Mouse (Mus musculus) embryo, embryonic 10.5 days (tissue): ENCODE results near the gene Cdc14a.

Experiments
- DNase-seq: peaks from one replicate; pipeline ENCODE4 v3.0.0-alpha.2; 2015; ENCODE audit warnings: low spot score

The Cdc14a gene

DNA sequence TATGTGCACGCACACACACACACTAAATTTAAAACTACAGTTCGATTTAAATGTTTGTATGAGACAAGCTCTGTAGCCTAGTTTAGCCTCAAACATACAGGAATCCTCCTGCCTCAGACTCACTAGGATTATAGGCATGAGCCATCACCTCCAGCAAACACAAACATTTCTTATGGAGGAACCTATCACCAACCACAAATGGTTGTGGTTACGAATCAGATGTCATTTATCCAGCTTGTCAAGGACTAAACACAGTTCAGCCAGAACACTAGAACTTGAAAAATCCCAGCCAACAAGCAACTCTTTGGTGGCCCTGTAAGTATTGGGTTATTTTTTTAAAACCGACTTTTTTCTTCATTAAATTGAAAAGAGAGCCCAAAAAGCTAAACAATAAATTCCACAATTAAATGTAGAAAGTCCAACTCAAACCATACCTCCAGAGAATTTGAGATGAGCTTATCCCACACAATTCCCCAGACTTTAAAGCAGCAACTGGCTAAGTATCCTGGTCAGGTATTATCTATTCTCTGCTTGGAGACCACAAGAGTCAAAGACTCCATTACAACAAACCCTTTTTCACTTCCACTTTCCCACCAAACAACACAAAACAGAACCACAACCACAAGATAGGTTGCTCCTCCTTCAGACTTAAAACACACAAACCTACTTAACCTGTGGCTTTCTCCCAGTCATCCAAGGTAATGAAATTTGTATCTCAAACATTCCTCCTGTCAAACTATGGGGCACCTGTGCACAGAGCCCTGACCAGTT lies 10.7 kb downstream of the Cdc14a start:
- DNase-seq = no peak

- DNase-seq = no peak
Measured at GRCm38 (mm10) chr3:116410051-116410450, 13.8 kb downstream of the Cdc14a start.

DNA sequence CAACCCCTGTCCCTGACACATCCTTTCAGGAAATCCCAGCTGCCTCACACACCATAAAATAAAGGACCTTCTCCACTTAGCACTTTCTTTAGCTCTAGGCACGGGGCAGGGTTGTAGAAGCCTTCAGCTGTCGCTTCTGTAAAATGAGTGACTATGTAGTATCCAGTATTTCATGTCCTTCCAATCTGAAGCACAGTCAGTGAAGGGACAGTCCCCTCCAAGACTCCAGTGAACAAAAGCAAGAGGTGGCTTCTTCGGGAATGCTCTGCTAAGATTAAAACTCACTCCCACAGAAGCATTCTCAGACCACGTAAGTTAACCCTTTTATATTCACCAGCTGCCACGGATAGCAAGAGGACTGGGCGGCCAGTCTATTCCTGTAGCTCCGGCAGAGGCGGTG lies 14.3 kb downstream of the Cdc14a start:
- no peak for DNase-seq

DNA sequence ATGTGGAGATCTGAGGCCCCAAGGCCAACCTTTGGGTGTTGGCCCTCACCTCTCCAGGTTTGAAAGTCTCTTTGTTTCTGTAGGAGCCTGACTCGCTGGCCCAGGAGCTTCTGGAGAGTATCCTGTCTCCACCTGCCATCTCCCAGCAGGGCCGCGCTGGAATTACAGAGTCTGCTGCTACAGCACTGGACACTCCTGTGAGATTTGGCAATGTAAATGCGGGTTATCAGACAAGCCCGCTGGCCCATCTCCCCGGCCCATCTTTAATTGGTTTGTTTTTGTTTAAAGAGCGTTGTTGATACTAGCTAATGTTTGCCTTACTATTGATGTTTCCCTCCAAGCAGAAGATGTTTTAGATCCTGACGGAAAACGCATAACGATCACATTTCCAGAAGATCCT lies 15.0 kb downstream of the Cdc14a start:
- no peak for DNase-seq

DNA sequence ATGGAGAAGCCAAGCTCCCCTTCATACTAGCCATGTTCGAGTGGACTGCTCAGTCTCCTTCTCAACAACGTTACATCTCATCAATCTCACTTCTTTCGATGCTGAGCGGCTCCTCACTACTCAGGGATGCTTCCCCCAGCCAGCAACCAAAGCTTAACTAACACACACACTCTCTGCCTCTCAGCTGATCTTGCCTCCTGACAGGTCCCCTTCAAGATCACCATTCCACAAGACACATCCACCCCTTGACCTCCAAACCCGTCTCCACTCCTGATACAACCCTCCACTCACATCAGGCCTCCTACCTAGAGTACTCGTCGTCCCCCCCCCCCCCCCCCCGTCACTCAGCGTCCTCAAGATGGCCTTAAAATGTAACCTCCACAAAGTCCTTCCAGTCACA lies 18.3 kb downstream of the Cdc14a start:
- no peak for DNase-seq

GRCm38 (mm10) chr3:116401436-116401835 lies 22.4 kb downstream of the Cdc14a start:
- no peak for DNase-seq

DNA sequence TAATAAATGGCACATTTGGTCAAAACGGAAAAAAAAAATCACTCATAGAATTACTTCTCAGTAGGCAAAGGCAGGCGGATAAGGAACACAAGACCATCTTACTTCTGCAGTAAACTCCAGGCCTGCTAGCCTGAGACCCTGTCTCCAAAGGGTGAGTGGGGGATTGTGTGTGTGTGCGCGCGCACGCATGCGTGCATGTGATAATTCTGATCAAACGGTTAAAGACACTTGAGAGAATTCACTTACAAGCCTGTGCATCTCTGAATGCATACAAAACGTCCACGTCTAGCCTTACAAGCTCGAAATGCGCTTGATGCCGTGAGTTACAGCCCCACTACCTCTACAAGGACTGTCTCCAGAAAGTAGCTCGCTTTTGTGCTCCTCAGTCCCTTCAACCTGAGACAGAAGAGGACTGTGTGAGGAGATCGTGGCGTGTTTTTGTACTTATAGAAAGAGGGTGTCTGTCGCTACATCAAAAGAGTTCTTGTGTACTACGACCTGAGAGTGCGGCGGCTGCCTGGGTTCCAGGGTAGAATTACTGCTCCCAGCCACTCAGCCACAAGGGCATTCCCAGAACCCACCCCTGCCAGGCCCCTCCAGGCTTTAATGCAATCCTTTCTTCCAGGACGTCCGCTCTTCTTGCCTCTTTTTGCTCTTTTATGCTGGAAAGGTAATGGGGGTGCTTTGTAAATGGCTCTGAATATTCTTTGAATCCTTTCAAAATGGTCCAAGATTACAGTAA lies 24.3 kb downstream of the Cdc14a start:
- peak; percentile 33 for DNase-seq

GRCm38 (mm10) chr3:116398543-116398942 lies 25.3 kb downstream of the Cdc14a start:
- DNase-seq = no peak

DNA sequence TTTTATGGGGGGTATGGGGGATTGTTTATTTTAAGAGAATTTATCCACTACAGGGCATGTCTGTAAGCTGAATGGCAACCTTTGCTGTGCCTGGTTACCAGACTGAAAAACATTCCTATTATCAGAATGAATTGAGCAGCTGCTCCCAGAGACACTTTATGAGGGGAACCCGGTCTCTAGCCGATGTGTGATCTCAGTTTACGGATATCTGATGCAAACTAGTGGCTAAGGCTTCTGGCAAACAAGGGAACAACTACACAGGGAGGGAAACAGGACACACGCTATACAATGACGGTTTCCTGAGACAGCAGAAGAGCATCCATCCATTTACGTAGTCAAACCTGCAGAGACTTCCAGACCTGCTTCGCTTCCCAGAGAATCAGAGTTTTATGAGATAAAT lies 25.9 kb downstream of the Cdc14a start:
- no peak for DNase-seq

- DNase-seq = no peak
Measured at GRCm38 (mm10) chr3:116397341-116397740, 26.5 kb downstream of the Cdc14a start.

DNA sequence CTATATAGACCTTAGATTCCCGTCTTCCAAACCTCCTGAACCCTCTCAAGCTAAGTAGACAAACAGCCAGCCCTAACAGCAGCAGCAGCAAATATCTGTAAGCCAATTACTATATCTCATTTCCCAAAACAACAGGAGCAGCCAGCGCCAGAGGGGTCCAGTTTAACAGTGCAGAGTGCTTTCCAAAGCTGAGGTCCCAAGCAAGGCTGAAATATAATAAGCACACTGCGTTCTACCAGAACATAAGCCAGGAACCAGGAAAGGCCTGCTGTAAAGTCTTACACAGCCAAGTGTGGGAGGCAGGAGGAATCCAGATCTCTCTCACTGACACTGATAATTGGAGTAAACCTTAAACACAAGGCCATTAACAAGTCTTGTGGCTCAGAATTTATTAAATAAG lies 27.3 kb downstream of the Cdc14a start:
- DNase-seq = no peak

- no peak for DNase-seq
Measured at GRCm38 (mm10) chr3:116394885-116395390, 28.9 kb downstream of the Cdc14a start.

DNA sequence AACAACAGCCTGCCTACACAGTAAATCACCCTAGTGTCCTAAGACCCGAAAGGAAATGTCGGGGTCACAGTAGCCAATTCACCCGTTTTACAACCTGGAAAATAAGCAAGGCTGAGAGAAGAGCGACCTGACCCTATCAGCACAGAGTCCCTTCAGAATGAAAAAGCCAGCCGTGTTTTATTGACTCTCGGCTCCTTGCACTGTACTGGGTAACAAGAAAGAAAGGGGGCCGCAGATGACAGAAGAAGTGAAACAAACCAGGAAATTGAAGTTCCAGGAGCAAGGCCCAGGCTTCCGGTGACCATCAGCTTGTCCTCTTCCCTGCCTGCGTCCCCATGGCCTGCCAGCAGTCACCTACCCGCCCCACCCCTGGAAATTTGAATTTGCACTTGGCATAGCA lies 32.4 kb downstream of the Cdc14a start:
- DNase-seq = no peak

- DNase-seq = no peak
Measured at GRCm38 (mm10) chr3:116389500-116390470, 34.0 kb downstream of the Cdc14a start.

- DNase-seq = no peak
Measured at GRCm38 (mm10) chr3:116388808-116389207, 35.0 kb downstream of the Cdc14a start.

DNA sequence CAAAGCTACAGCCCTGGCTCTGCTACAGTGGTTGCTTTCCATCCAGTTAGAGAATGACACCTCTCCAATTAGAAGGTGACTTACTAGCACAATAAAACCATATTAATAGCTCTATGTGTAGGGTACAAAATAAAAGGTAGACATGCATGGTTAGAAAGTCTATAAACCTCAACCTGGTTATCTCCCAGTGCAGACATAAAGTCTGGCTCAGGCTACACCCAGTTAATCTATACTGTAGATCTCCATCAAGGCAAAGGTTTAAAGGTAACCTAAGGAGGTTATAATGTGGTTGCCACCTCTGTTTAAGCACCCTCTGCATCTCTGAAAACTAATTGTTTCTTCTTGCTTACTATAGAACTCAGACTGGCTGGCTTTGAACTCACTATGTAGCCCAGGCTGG lies 36.9 kb downstream of the Cdc14a start:
- DNase-seq = no peak

- no peak for DNase-seq
Measured at GRCm38 (mm10) chr3:116386342-116386741, 37.5 kb downstream of the Cdc14a start.

DNA sequence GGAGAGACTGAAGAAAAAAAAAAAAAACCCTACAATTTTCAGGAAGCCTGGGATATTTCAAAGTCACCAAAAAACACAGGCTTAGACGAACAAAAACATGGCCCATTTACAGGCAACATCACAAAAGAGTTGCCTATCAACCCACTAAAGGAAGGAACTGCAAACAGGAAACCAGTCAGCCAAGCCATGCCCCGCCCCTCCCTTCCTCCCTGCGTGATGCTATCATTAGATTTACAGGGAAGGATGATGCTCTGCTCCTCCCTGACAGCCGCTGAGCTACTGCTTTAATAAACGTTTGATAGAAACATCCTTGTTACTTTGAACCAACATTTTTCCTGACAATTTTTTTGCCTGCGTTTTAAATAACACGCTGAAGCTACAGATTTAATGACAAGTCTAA lies 39.5 kb downstream of the Cdc14a start:
- no peak for DNase-seq

DNA sequence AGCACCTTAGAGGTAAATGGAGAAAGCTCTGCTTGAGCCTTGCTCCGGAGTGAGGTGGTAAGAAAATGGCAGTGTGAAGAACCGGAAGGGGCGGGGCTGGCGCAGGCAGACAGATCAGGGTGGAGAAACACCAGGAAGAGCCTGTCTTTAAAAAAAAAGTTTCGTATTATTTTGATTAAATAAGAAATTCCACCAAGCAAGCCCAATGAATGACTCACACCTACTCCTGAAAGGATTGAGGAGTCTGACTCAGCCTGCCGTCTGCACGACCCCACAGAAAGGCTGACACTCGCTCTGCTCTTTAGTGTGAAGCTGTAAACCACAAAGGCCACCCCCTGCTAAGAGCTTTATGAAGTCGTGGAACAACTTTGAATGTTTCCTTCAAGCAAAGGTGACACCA lies 43.5 kb downstream of the Cdc14a start:
- no peak for DNase-seq

- no peak for DNase-seq
Measured at GRCm38 (mm10) chr3:116375442-116375841, 48.4 kb downstream of the Cdc14a start.

GRCm38 (mm10) chr3:116374486-116374885 lies 49.3 kb downstream of the Cdc14a start:
- DNase-seq = no peak

DNA sequence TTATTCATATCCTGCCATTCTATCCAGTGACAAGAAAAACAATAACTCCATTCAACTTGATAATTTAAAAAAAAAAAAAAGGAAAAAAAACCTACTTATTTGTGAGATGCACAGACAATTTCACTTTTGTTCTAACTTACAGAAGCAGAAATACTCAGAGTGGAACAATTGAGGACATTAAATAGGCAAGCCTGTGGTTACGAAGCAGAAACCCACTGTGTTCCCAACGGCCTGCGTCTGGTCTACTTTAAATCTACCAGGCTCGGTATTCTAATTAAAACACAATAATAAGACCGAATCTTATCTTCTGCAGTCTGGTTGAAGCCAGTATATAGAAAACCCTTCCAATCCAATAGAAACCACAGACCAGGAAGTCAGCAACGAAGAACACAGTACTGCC lies 50.6 kb downstream of the Cdc14a start:
- DNase-seq = no peak
